Mouse (Mus musculus) heart, embryonic 11.5 days (tissue): ENCODE results near the gene P3h1. TPM values are rescaled to one million over a fixed set of nuclear protein-coding genes. Genes with fewer than 3 reads are reported as not detected.

ENCODE experiments used
- ATAC-seq: fragments of 200-750 bp; cut with Nextera tagmentation; replicated peaks from 2 replicates; pipeline ENCODE4 v1.8.0; 2017; ENCODE audit warnings: moderate library complexity; ENCODE audit not compliant: insufficient number of reproducible peaks, low FRiP score, low TSS enrichment
- H3K27ac ChIP-seq: fragments of 300-500 bp; sonication (generic); 2 replicates; pipeline ENCODE4 v1.5.1; 2014; ENCODE audit warnings: mild to moderate bottlenecking, low read depth, low read length
- H3K27me3 ChIP-seq: fragments of 300-500 bp; sonication (generic); 2 replicates; pipeline ENCODE4 v1.6.1; 2014; ENCODE audit warnings: mild to moderate bottlenecking, low read length, mixed read lengths; ENCODE audit not compliant: control insufficient read depth, insufficient read depth
- H3K36me3 ChIP-seq: fragments of 300-500 bp; sonication (generic); 2 replicates; pipeline ENCODE4 v1.6.1; 2014; ENCODE audit warnings: mild to moderate bottlenecking, low read length, moderate library complexity, mixed read lengths; ENCODE audit not compliant: control insufficient read depth, insufficient read depth
- H3K4me1 ChIP-seq: fragments of 300-500 bp; sonication (generic); 2 replicates; pipeline ENCODE4 v1.6.1; 2014; ENCODE audit warnings: low read length; ENCODE audit not compliant: control insufficient read depth, insufficient read depth
- H3K4me2 ChIP-seq: fragments of 300-500 bp; sonication (generic); 2 replicates; pipeline ENCODE4 v1.6.1; 2014; ENCODE audit warnings: mild to moderate bottlenecking, moderate library complexity
- H3K4me3 ChIP-seq: fragments of 300-500 bp; sonication (generic); 2 replicates; pipeline ENCODE4 v1.5.1; 2014; ENCODE audit warnings: low read depth, low read length
- H3K9ac ChIP-seq: fragments of 300-500 bp; sonication (generic); 2 replicates; pipeline ENCODE4 v1.6.1; 2014; ENCODE audit warnings: mild to moderate bottlenecking, low read depth, low read length, moderate library complexity
- H3K9me3 ChIP-seq: fragments of 300-500 bp; sonication (generic); replicated peaks from 2 replicates; pipeline ENCODE4 v1.6.1; 2016; ENCODE audit warnings: low read length; ENCODE audit not compliant: control insufficient read depth
- WGBS: fragments of 180-500 bp; shearing (Covaris S2); extraction: QIAGEN DNeasy Blood & Tissue Kit; methylation state at CpG from one replicate; pipeline ENCODE4 v1.1.7; 2014; ENCODE audit not compliant: insufficient replicate concordance; 5-methylcytosine and 5-hydroxymethylcytosine counted together
- polyA plus RNA-seq: library from polyadenylated mRNA; unstranded; fragments of >200 nt; fragmentation: Nextera tagmentation; extraction: Ambion mirVana; gene quantifications from 2 replicates; pipeline ENCODE4 v1.2.1, GENCODE M21; 2014

P3h1 gene
- polyA plus RNA-seq, 1 experiment from 2014 or later, result 32.1 TPM

- Histone ChIP-seq H3K27ac (peak overlapping the region; percentile 84), H3K36me3 (peaks cover 6% of the 10 kb centered on the region), H3K4me2 (peak overlapping the region; percentile 91), H3K9me3 (no peaks in the 10 kb centered on the region), H3K27me3 (no peaks in the 10 kb centered on the region), H3K4me3 (peak overlapping the region; percentile 87), H3K4me1 (peaks cover 18% of the 10 kb centered on the region; the same call in 1 of the 2 replicates), H3K9ac (peak overlapping the region; percentile 94)
- whole genome bisulfite sequencing, result under 1% methylated on average over 54 of the region's 80 CpGs
- ATAC-seq, result peak; percentile 33
Measured at GRCm38 (mm10) chr4:119293574-119294258, 61.0 kb downstream of the P3h1 start.

- Histone ChIP-seq H3K9me3 (no peaks in the 10 kb centered on the region), H3K36me3 (peaks cover 6% of the 10 kb centered on the region), H3K4me1 (peaks cover 18% of the 10 kb centered on the region; the same call in 1 of the 2 replicates), H3K9ac (peak within 1 kb of the TSS; percentile 94), H3K4me3 (peak within 1 kb of the TSS; percentile 87), H3K27ac (peak within 1 kb of the TSS; percentile 84), H3K27me3 (no peaks in the 10 kb centered on the region), H3K4me2 (peak within 1 kb of the TSS; percentile 91)
- peak; percentile 99 for ATAC-seq
- WGBS, result 1% methylated on average over 58 of the region's 61 CpGs
Measured at GRCm38 (mm10) chr4:119294415-119295133, 61.9 kb downstream of the P3h1 start, which contains the start of gene Ybx1. Gene Ybx1, minus strand, starts transcription at chr4:119294604.

DNA sequence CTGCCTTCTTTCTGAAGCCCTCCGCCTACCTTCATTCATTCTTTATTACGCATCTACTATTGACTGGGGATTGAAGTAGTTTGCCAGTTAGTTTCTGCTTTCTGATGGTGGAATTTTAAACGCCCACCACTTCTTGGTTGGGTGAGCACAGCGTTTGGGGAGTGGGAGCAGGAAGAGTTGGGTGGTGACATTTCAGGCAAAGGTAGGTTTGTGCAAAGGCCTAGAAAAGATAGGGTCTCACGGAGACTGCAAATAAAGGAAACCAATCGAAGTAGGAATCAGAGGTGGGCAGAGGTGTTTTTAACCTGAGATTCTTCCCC is 62.4 kb downstream of the P3h1 start:
- 8% methylated on average over 6 of the region's 6 CpGs for WGBS
- H3K4me1 ChIP-seq, result peaks cover 18% of the 10 kb centered on the region; the same call in 1 of the 2 replicates

GRCm38 (mm10) chr4:119297361-119297760 is 64.6 kb downstream of the P3h1 start:
- Histone ChIP-seq H3K4me3 (no peak overlapping the region), H3K27me3 (no peaks in the 10 kb centered on the region), H3K9ac (no peak overlapping the region), H3K4me1 (peaks cover 9% of the 10 kb centered on the region; the same call in 1 of the 2 replicates), H3K4me2 (no peak overlapping the region), H3K27ac (no peak overlapping the region), H3K36me3 (no peaks in the 10 kb centered on the region), H3K9me3 (no peaks in the 10 kb centered on the region)
- ATAC-seq, result no peak
- WGBS, result 70% methylated on average over 2 of the region's 2 CpGs

More for the DNA sequence above, 62.4 kb downstream of the P3h1 start:
- H3K36me3 ChIP-seq, result peaks cover 6% of the 10 kb centered on the region
- H3K27me3 ChIP-seq, result no peaks in the 10 kb centered on the region
- no peak for ATAC-seq
- no peaks in the 10 kb centered on the region for H3K9me3 ChIP-seq
- peak overlapping the region; percentile 94 for H3K9ac ChIP-seq
- H3K27ac ChIP-seq, result peak overlapping the region; percentile 84
- peak overlapping the region; percentile 87 for H3K4me3 ChIP-seq
- peak overlapping the region; percentile 83 for H3K4me2 ChIP-seq

Other genes with a start within 250 kb of the P3h1 start
- 426 and 446 TPM in 2 replicates for gene Slc2a1, start 124.2 kb upstream of the P3h1 start, polyA plus RNA-seq
- 10.9 and 13.7 TPM in 2 replicates for gene Zfp691, start 58.7 kb upstream of the P3h1 start, polyA plus RNA-seq
- gene Ermap, start 42.9 kb upstream of the P3h1 start, polyA plus RNA-seq, result 34.7 and 58.1 TPM in 2 replicates
- 138 and 143 TPM in 2 replicates for gene Svbp, start 37.6 kb upstream of the P3h1 start, polyA plus RNA-seq
- gene Tmem269, start 14.7 kb upstream of the P3h1 start, polyA plus RNA-seq, result not detected in 2 replicates
- 33.2 and 34.7 TPM in 2 replicates for gene AU022252, start 203 bp upstream of the P3h1 start, polyA plus RNA-seq
- not detected in 2 replicates for gene Cldn19, start 22.5 kb downstream of the P3h1 start, polyA plus RNA-seq
- gene Ybx1, start 61.7 kb downstream of the P3h1 start, polyA plus RNA-seq, result 769 and 780 TPM in 2 replicates
- gene Ppih, start 87.6 kb downstream of the P3h1 start, polyA plus RNA-seq, result 69.3 and 70.9 TPM in 2 replicates
- 3.9 and 4.0 TPM in 2 replicates for gene Ccdc30, start 182.6 kb downstream of the P3h1 start, polyA plus RNA-seq
- 26.6 and 27.1 TPM in 2 replicates for gene Ppcs, start 189.5 kb downstream of the P3h1 start, polyA plus RNA-seq
- gene Zmynd12, start 189.9 kb downstream of the P3h1 start, polyA plus RNA-seq, result not detected in 2 replicates